Mouse (Mus musculus) megakaryocyte-erythroid progenitor cell, adult 5-6 weeks (primary cell): ENCODE measurements around the gene Ugp2. TPM values are rescaled to one million over a fixed set of nuclear protein-coding genes. Genes with fewer than 3 reads are reported as not detected.

ENCODE experiments used
- ATAC-seq: replicated peaks from 2 replicates; pipeline ENCODE4 v1.8.0; 2016; ENCODE audit warnings: mild to moderate bottlenecking, inconsistent platforms; ENCODE audit not compliant: severe bottlenecking, poor library complexity, low FRiP score, low TSS enrichment
- total RNA-seq, 2 experiments: library from RNA; stranded (forward) in 1 of 2; stranded (reverse) in 1 of 2; fragments of 200-1000, 215-1000 nt in 1 of 2; fragments of >200 nt in 1 of 2; fragmentation: Nextera tagmentation in 1 of 2; gene quantifications; 2 replicates each; pipeline ENCODE4 v1.2.3; 2014 to 2017

Gene Ugp2
- total RNA-seq, 2 experiments from 2014 or later, result 14.1 to 24.6 TPM

- peak; percentile 87 for ATAC-seq
These were observed 27.5 kb downstream of the Ugp2 start for GRCm38 (mm10) chr11:21343490-21343889.

GRCm38 (mm10) chr11:21339088-21339487 lies 31.9 kb downstream of the Ugp2 start:
- ATAC-seq, result no peak

GRCm38 (mm10) chr11:21337855-21338254 lies 33.1 kb downstream of the Ugp2 start:
- ATAC-seq, result no peak

GRCm38 (mm10) chr11:21332639-21333295 lies 38.2 kb downstream of the Ugp2 start:
- ATAC-seq, result no peak

- ATAC-seq, result peak; percentile 70
These were observed 42.9 kb downstream of the Ugp2 start for GRCm38 (mm10) chr11:21328141-21328540.

GRCm38 (mm10) chr11:21327486-21327885 lies 43.5 kb downstream of the Ugp2 start:
- no peak for ATAC-seq

- ATAC-seq, result 0 out of 2 replicates have a peak, but pooled peaks have one; percentile 45
These were observed 44.2 kb downstream of the Ugp2 start for GRCm38 (mm10) chr11:21326770-21327169.

GRCm38 (mm10) chr11:21325781-21326180 lies 45.2 kb downstream of the Ugp2 start:
- no peak for ATAC-seq

GRCm38 (mm10) chr11:21322349-21322748 lies 48.7 kb downstream of the Ugp2 start:
- peak; percentile 63; the same call in 1 of the 2 replicates for ATAC-seq

GRCm38 (mm10) chr11:21321577-21321976 lies 49.4 kb downstream of the Ugp2 start:
- no peak for ATAC-seq

- peak; percentile 93 for ATAC-seq
These were observed 56.9 kb downstream of the Ugp2 start for GRCm38 (mm10) chr11:21313922-21314657.

GRCm38 (mm10) chr11:21309516-21309915 lies 61.5 kb downstream of the Ugp2 start:
- ATAC-seq, result no peak

- ATAC-seq, result peak; percentile 55; the same call in 1 of the 2 replicates
These were observed 62.9 kb downstream of the Ugp2 start for GRCm38 (mm10) chr11:21308119-21308518.

- peak; percentile 65; the same call in 1 of the 2 replicates for ATAC-seq
These were observed 63.8 kb downstream of the Ugp2 start for GRCm38 (mm10) chr11:21307078-21307668.

- no peak for ATAC-seq
These were observed 67.4 kb downstream of the Ugp2 start for GRCm38 (mm10) chr11:21303619-21304018.

GRCm38 (mm10) chr11:21295486-21295885 lies 75.5 kb downstream of the Ugp2 start:
- ATAC-seq, result no peak

GRCm38 (mm10) chr11:21288153-21288552 lies 82.8 kb downstream of the Ugp2 start:
- ATAC-seq, result 0 out of 2 replicates have a peak, but pooled peaks have one; percentile 48

GRCm38 (mm10) chr11:21286391-21286790 lies 84.6 kb downstream of the Ugp2 start:
- peak; percentile 84 for ATAC-seq

GRCm38 (mm10) chr11:21276151-21276550 lies 94.8 kb downstream of the Ugp2 start:
- no peak for ATAC-seq
